Mouse (Mus musculus): ENCODE measurements at regions not wholly inside any gene's neighbourhood (a gene's known extent, or its start where the extent isn't known, plus 50 kb on each side); places are given as distances from the start of the nearest gene placed in this dataset.

- Histone ChIP-seq H3K27ac (no peak overlapping the region), H3K36me3 (ENCODE audit: poor library complexity, severe bottlenecking) (no peaks in the 10 kb centered on the region), H3K4me1 (no peaks in the 10 kb centered on the region), H3K4me2 (no peak overlapping the region), H3K4me3 (no peak overlapping the region), H3K9ac (no peak overlapping the region), H3K9me3 (replicated peaks) (no peaks in the 10 kb centered on the region), H3K27me3 (no peaks in the 10 kb centered on the region)
- 95% methylated on average over 2 of the region's 2 CpGs for WGBS
- ATAC-seq, result no peak
These were observed 179.8 kb upstream of the Plxnc1 start for GRCm38 (mm10) chr10:95124476-95124875.

- H3K9ac ChIP-seq, result no peak overlapping the region
- no peak overlapping the region for H3K4me2 ChIP-seq
- WGBS, result 78% methylated on average over 4 of the region's 4 CpGs
- no peak overlapping the region for H3K27ac ChIP-seq
- H3K4me3 ChIP-seq, result no peak overlapping the region
- ATAC-seq, result no peak
- H3K36me3 ChIP-seq (ENCODE audit: poor library complexity, severe bottlenecking), result no peaks in the 10 kb centered on the region
- H3K9me3 ChIP-seq (replicated peaks), result no peaks in the 10 kb centered on the region
- H3K4me1 ChIP-seq, result peaks cover 29% of the 10 kb centered on the region
- no peaks in the 10 kb centered on the region for H3K27me3 ChIP-seq
These were observed 175.4 kb upstream of the Plxnc1 start for GRCm38 (mm10) chr10:95120007-95120406.

GRCm38 (mm10) chr10:95118786-95119351 lies 174.2 kb upstream of the Plxnc1 start:
- peak overlapping the region; percentile 40; the same call in 1 of the 2 replicates for H3K27ac ChIP-seq
- no peaks in the 10 kb centered on the region for H3K9me3 ChIP-seq (replicated peaks)
- ATAC-seq, result no peak
- WGBS, result 57% methylated on average over 8 of the region's 8 CpGs
- peaks cover 29% of the 10 kb centered on the region for H3K4me1 ChIP-seq
- H3K27me3 ChIP-seq, result no peaks in the 10 kb centered on the region
- H3K9ac ChIP-seq, result no peak overlapping the region
- H3K4me3 ChIP-seq, result no peak overlapping the region
- H3K36me3 ChIP-seq (ENCODE audit: poor library complexity, severe bottlenecking), result no peaks in the 10 kb centered on the region
- no peak overlapping the region for H3K4me2 ChIP-seq

- H3K4me3 ChIP-seq, result no peak overlapping the region
- WGBS, result 68% methylated on average over 3 of the region's 3 CpGs
- H3K9me3 ChIP-seq (replicated peaks), result no peaks in the 10 kb centered on the region
- peak; percentile 61 for ATAC-seq
- no peak overlapping the region for H3K9ac ChIP-seq
- H3K27me3 ChIP-seq, result no peaks in the 10 kb centered on the region
- peak overlapping the region; percentile 61 for H3K27ac ChIP-seq
- no peak overlapping the region for H3K4me2 ChIP-seq
- no peaks in the 10 kb centered on the region for H3K36me3 ChIP-seq (ENCODE audit: poor library complexity, severe bottlenecking)
- peaks cover 29% of the 10 kb centered on the region for H3K4me1 ChIP-seq
These were observed 173.1 kb upstream of the Plxnc1 start for GRCm38 (mm10) chr10:95117731-95118212.

GRCm38 (mm10) chr10:95117041-95117730 lies 172.6 kb upstream of the Plxnc1 start:
- H3K4me2 ChIP-seq, result no peak overlapping the region
- peaks cover 29% of the 10 kb centered on the region for H3K4me1 ChIP-seq
- no peak overlapping the region for H3K9ac ChIP-seq
- peak overlapping the region; percentile 62 for H3K27ac ChIP-seq
- no peaks in the 10 kb centered on the region for H3K27me3 ChIP-seq
- 44% methylated on average over 6 of the region's 6 CpGs for WGBS
- no peaks in the 10 kb centered on the region for H3K9me3 ChIP-seq (replicated peaks)
- no peaks in the 10 kb centered on the region for H3K36me3 ChIP-seq (ENCODE audit: poor library complexity, severe bottlenecking)
- peak; percentile 63 for ATAC-seq
- H3K4me3 ChIP-seq, result no peak overlapping the region

- Histone ChIP-seq H3K36me3 (ENCODE audit: poor library complexity, severe bottlenecking) (no peaks in the 10 kb centered on the region), H3K4me3 (no peak overlapping the region), H3K4me2 (no peak overlapping the region), H3K9me3 (replicated peaks) (no peaks in the 10 kb centered on the region), H3K9ac (no peak overlapping the region), H3K27ac (peak overlapping the region; percentile 62), H3K27me3 (no peaks in the 10 kb centered on the region), H3K4me1 (peaks cover 29% of the 10 kb centered on the region)
- no peak for ATAC-seq
- WGBS, result 48% methylated on average over 3 of the region's 3 CpGs
These were observed 172.0 kb upstream of the Plxnc1 start for GRCm38 (mm10) chr10:95116579-95117011.

- no peak overlapping the region for H3K27ac ChIP-seq
- H3K9ac ChIP-seq, result no peak overlapping the region
- no peak overlapping the region for H3K4me2 ChIP-seq
- H3K4me1 ChIP-seq, result peaks cover 18% of the 10 kb centered on the region
- no peak for ATAC-seq
- no peaks in the 10 kb centered on the region for H3K27me3 ChIP-seq
- no peaks in the 10 kb centered on the region for H3K9me3 ChIP-seq (replicated peaks)
- no peak overlapping the region for H3K4me3 ChIP-seq
- H3K36me3 ChIP-seq (ENCODE audit: poor library complexity, severe bottlenecking), result no peaks in the 10 kb centered on the region
- WGBS, result 34% methylated on average over 9 of the region's 9 CpGs
These were observed 168.3 kb upstream of the Plxnc1 start for GRCm38 (mm10) chr10:95112837-95113388.

GRCm38 (mm10) chr10:95112231-95112774 lies 167.7 kb upstream of the Plxnc1 start:
- Histone ChIP-seq H3K9me3 (replicated peaks) (no peaks in the 10 kb centered on the region), H3K4me2 (no peak overlapping the region), H3K4me3 (no peak overlapping the region), H3K9ac (no peak overlapping the region), H3K27ac (no peak overlapping the region), H3K27me3 (no peaks in the 10 kb centered on the region), H3K36me3 (ENCODE audit: poor library complexity, severe bottlenecking) (no peaks in the 10 kb centered on the region), H3K4me1 (peaks cover 19% of the 10 kb centered on the region)
- WGBS, result 73% methylated on average over 14 of the region's 14 CpGs
- ATAC-seq, result no peak

GRCm38 (mm10) chr10:95110786-95111185 lies 166.2 kb upstream of the Plxnc1 start:
- no peak overlapping the region for H3K9ac ChIP-seq
- H3K27ac ChIP-seq, result no peak overlapping the region
- no peaks in the 10 kb centered on the region for H3K36me3 ChIP-seq (ENCODE audit: poor library complexity, severe bottlenecking)
- 91% methylated on average over 21 of the region's 21 CpGs for WGBS
- no peak overlapping the region for H3K4me3 ChIP-seq
- ATAC-seq, result no peak
- H3K4me1 ChIP-seq, result peaks cover 11% of the 10 kb centered on the region
- H3K27me3 ChIP-seq, result no peaks in the 10 kb centered on the region
- H3K4me2 ChIP-seq, result no peak overlapping the region
- no peaks in the 10 kb centered on the region for H3K9me3 ChIP-seq (replicated peaks)

- no peaks in the 10 kb centered on the region for H3K9me3 ChIP-seq (replicated peaks)
- no peaks in the 10 kb centered on the region for H3K27me3 ChIP-seq
- no peak overlapping the region for H3K27ac ChIP-seq
- 93% methylated on average over 2 of the region's 2 CpGs for WGBS
- ATAC-seq, result no peak
- H3K4me1 ChIP-seq, result peaks cover 11% of the 10 kb centered on the region
- no peak overlapping the region for H3K4me3 ChIP-seq
- no peak overlapping the region for H3K9ac ChIP-seq
- H3K4me2 ChIP-seq, result no peak overlapping the region
- H3K36me3 ChIP-seq (ENCODE audit: poor library complexity, severe bottlenecking), result no peaks in the 10 kb centered on the region
These were observed 164.9 kb upstream of the Plxnc1 start for GRCm38 (mm10) chr10:95109576-95109975.

GRCm38 (mm10) chr10:95107532-95108251 lies 163.1 kb upstream of the Plxnc1 start:
- H3K27ac ChIP-seq, result 0 out of 2 replicates have a peak overlapping the region, but pooled peaks have one; percentile 7
- WGBS, result 13% methylated on average over 3 of the region's 3 CpGs
- peak; percentile 65 for ATAC-seq

GRCm38 (mm10) chr10:95103808-95104207 lies 159.2 kb upstream of the Plxnc1 start:
- Histone ChIP-seq H3K4me1 (peaks cover 11% of the 10 kb centered on the region), H3K9ac (no peak overlapping the region), H3K27ac (no peak overlapping the region), H3K36me3 (ENCODE audit: poor library complexity, severe bottlenecking) (no peaks in the 10 kb centered on the region), H3K9me3 (replicated peaks) (no peaks in the 10 kb centered on the region), H3K27me3 (no peaks in the 10 kb centered on the region), H3K4me3 (no peak overlapping the region), H3K4me2 (no peak overlapping the region)
- ATAC-seq, result no peak

More at GRCm38 (mm10) chr10:95107532-95108251, 163.1 kb upstream of the Plxnc1 start:
- H3K4me3 ChIP-seq, result no peak overlapping the region
- H3K9me3 ChIP-seq (replicated peaks), result no peaks in the 10 kb centered on the region
- H3K9ac ChIP-seq, result no peak overlapping the region
- no peaks in the 10 kb centered on the region for H3K27me3 ChIP-seq
- H3K4me1 ChIP-seq, result peaks cover 11% of the 10 kb centered on the region
- no peaks in the 10 kb centered on the region for H3K36me3 ChIP-seq (ENCODE audit: poor library complexity, severe bottlenecking)
- no peak overlapping the region for H3K4me2 ChIP-seq

Data from forebrain, embryonic 13.5 days (tissue).